Mouse (Mus musculus) embryo, embryonic 10.5 days (tissue): ENCODE results near the gene Psmc3.

Experiments
- DNase-seq: peaks from one replicate; pipeline ENCODE4 v3.0.0-alpha.2; 2015; ENCODE audit warnings: low spot score

Gene Psmc3

DNA sequence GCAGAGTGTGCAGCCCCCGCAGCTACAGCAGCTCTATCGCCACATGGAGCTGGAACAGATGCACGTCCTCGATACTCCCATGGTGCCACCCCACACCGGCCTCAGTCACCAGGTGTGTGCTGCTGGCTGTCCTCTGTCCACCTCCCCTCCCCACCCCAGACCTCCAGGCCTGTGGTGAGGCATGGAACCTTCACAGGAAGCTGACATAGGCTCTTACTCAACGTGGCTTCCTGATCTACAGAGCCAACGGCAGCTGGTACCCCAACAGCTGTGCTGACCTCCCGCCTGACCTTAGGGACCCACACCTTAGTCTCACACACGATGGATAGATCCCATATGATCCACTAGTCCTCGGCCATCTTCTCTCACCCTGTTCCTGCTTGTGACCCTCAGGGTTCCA is 59.5 kb downstream of the Psmc3 start:
- no peak for DNase-seq

DNA sequence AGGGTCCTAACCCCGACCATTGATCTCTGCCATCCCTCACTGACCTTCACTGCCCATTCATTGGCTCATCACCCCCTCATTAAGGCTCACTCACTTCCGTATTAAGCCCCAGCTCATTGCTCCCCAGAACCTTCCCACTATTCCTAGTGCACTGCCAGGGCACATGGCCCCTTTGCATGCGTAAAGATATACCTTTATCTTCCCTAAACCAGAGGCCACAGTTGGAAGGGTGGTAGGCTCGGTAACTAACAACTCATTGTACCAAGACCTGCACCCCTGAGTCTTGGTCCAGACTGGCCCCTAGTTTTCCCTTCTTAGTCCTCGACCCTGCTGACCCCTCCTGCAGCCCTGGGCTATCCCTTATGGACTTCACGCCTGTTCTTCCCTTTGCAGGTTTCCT is 60.0 kb downstream of the Psmc3 start:
- DNase-seq, result no peak

DNA sequence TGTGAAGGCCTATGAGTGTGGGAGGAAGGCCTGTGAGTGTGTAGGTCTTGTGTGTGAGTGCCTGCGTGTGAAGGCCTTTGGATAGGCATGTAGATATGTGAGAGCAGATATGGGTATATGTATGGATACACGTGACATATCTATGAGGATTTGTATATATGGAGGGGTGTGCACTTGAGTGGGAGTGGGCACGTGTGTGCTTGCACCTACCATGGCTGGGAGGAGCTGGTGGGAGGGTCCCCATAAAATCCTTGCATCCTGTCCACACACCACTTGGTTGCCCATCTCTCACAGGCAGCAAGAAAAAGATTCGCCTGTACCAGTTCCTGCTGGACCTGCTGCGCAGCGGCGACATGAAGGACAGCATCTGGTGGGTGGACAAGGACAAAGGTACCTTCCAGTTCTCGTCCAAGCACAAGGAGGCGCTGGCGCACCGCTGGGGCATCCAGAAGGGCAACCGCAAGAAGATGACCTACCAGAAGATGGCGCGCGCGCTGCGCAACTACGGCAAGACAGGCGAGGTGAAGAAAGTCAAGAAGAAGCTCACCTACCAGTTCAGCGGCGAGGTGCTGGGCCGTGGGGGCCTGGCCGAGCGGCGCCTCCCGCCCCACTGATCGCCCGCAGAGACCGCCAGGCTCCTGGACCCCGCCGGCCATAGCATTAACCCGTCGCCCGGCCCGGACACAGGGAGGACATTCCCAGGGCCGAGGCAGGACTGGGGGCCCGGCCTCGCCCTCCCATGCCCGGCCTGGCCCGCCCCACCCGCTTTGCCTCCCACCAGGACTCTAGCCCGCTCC is 61.2 kb downstream of the Psmc3 start:
- DNase-seq, result peak; percentile 97

DNA sequence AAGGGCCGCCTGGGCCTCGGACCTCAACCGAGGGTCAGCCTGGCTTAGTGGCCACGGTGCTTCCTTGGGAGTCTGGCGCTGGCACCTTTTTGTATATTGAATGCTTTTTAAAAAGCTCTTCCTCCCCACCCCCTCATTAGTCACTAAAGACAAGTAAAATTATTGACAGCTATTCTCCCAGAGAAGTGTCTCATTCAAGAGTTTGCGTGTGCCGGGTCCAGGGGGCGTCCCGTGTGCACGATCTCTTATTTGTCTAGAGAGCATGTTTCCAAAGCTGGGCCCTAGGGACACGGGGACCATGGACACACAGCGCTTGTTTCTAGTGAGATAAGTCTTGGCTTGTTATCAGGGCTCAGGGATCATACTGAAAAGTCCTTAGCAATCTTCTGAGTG is 61.8 kb downstream of the Psmc3 start:
- no peak for DNase-seq
